Mouse (Mus musculus): ENCODE measurements around the gene Arhgap5. TPM values are rescaled to one million over a fixed set of nuclear protein-coding genes. Genes with fewer than 3 reads are reported as not detected.
"Not testable (repeated sequence)": the region's sequence is repeated elsewhere in the genome, so short reads cannot be mapped to it uniquely, and the experiment has no call there.

Gene Arhgap5
- polyA plus RNA-seq, 1 experiment = 1.2 TPM

DNA sequence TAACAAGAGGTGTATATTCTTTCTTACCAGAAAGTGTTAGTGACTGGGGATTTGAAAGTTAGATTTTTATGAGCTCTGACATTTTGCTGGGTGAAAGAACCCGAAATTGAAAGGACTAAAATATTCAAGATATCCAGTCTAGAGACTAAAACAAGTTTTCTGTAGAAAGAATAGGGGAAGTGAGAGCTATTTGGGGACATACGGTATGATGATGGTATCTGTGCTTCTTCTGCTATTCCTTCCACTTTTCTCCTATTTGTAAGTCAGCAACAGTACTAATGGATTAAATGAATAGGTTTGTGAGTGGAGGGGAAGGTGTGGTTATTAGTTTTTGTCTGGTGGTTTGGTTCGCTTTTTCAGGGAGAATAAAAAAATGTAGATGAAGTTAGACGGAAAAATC, 37.5 kb downstream of the Arhgap5 start:
- 80% methylated on average over 4 of the region's 4 CpGs for WGBS
- TF ChIP-seq POLR2A (IDR thresholded peaks at IDR 0.05; ENCODE audit: low read depth, low read length) = no peak
- no peak for TF ChIP-seq CTCF (IDR thresholded peaks at IDR 0.05; ENCODE audit: extremely low read depth, insufficient read length, insufficient replicate concordance, low read depth, low read length)
- no peaks in the 10 kb centered on the region for H3K4me1 ChIP-seq (ENCODE audit: control insufficient read depth, insufficient read depth, insufficient read length, low read length)
- no peak overlapping the region for H3K27ac ChIP-seq (ENCODE audit: insufficient read depth, low read depth, low read length)
- no peaks in the 10 kb centered on the region for H3K27me3 ChIP-seq (ENCODE audit: control insufficient read depth, insufficient read depth, low read length)
- H3K36me3 ChIP-seq (ENCODE audit: control insufficient read depth, insufficient read depth, low read length) = 0 out of 2 replicates have a peak, but pooled peaks cover 3% of the 10 kb centered on the region
- H3K4me3 ChIP-seq (ENCODE audit: low read depth, low read length) = no peak overlapping the region

DNA sequence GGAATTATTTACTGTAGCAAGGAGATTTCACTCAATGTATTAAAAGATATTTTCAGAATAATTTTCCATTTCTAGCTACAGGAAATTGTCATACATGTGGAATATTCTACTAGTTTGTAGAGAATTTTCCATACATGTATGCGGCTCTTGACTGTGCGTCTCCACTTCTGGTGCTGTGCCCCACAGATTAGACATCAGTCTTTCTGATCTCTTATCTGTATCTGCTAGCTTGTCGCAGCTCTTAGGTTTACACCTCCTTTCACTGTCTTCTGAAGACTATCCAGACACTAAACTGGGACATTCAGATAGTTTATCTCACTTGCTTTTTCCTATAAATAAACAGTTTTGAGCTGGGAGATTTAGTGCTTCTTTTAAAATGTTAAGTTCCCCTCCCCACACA, 40.8 kb downstream of the Arhgap5 start:
- Histone ChIP-seq H3K4me1 (ENCODE audit: control insufficient read depth, insufficient read depth, insufficient read length, low read length) (no peaks in the 10 kb centered on the region), H3K4me3 (ENCODE audit: low read depth, low read length) (no peak overlapping the region), H3K27ac (ENCODE audit: insufficient read depth, low read depth, low read length) (no peak overlapping the region), H3K27me3 (ENCODE audit: control insufficient read depth, insufficient read depth, low read length) (no peaks in the 10 kb centered on the region), H3K36me3 (ENCODE audit: control insufficient read depth, insufficient read depth, low read length) (peaks cover 6% of the 10 kb centered on the region; the same call in 1 of the 2 replicates)
- WGBS = 84% methylated on average over 3 of the region's 3 CpGs
- TF ChIP-seq CTCF (IDR thresholded peaks at IDR 0.05; ENCODE audit: extremely low read depth, insufficient read length, insufficient replicate concordance, low read depth, low read length) (no peak), POLR2A (IDR thresholded peaks at IDR 0.05; ENCODE audit: low read depth, low read length) (no peak)

DNA sequence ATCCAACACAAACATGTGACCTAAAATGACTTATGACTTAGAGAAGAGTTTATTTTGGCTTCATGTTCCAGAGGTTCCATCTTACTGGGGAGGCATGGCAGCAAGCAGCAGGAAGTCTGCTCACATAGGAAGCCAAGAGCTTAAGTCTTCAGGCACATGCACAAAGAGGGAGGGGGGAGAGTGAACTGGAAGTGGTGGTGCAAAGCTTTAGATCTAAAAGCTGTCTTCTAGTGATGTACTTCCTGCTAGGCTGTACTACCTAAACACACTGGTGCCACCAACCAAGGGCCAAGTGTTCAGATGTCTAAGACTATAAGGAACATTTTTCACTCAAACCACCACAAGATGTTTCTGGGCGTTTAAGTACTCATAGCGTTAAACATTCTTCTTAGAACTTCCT, 48.3 kb downstream of the Arhgap5 start:
- Histone ChIP-seq H3K27ac (ENCODE audit: insufficient read depth, low read depth, low read length) (no peak overlapping the region), H3K27me3 (ENCODE audit: control insufficient read depth, insufficient read depth, low read length) (no peaks in the 10 kb centered on the region), H3K4me1 (ENCODE audit: control insufficient read depth, insufficient read depth, insufficient read length, low read length) (no peaks in the 10 kb centered on the region), H3K4me3 (ENCODE audit: low read depth, low read length) (no peak overlapping the region), H3K36me3 (ENCODE audit: control insufficient read depth, insufficient read depth, low read length) (peaks cover 10% of the 10 kb centered on the region; the same call in 1 of the 2 replicates)
- TF ChIP-seq CTCF (IDR thresholded peaks at IDR 0.05; ENCODE audit: extremely low read depth, insufficient read length, insufficient replicate concordance, low read depth, low read length) (no peak), POLR2A (IDR thresholded peaks at IDR 0.05; ENCODE audit: low read depth, low read length) (no peak)
- WGBS = 93% methylated on average over 2 of the region's 2 CpGs

DNA sequence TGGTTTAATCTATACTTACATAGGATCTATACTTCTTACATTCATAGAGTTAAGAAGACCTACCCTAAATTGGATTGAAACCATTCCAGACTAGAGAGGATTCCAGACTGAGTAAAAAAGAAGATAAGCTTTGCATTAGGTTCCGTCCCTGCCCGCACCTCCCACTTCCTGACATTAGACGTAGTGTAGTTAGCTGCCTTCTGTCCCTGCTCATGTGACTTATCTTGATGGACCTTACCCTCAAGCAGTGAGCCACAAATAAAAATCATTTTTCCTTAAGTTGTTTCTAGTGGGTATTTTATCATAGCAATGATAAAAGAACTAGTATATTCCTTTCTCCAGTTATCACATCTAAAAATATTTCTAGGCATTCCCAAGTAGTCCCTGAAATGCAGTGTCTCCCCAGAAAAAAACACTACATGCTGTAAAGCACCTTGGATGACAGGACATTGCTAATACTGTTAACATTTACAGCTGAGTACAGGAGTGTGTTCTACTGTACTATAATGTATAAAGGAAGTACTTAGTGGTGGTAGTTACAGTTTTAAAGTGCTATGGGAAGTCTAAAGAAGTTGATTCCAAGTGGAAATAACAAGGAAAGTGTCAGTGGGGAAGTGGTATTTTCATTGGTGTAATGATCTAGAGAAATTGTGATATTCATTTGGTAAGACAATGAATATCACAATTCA, 51.6 kb downstream of the Arhgap5 start:
- no peaks in the 10 kb centered on the region for H3K27me3 ChIP-seq (ENCODE audit: control insufficient read depth, insufficient read depth, low read length)
- 31% methylated on average over 3 of the region's 3 CpGs for WGBS
- H3K27ac ChIP-seq (ENCODE audit: insufficient read depth, low read depth, low read length) = no peak overlapping the region
- H3K4me1 ChIP-seq (ENCODE audit: control insufficient read depth, insufficient read depth, insufficient read length, low read length) = no peaks in the 10 kb centered on the region
- no peak overlapping the region for H3K4me3 ChIP-seq (ENCODE audit: low read depth, low read length)
- H3K36me3 ChIP-seq (ENCODE audit: control insufficient read depth, insufficient read depth, low read length) = peaks cover 9% of the 10 kb centered on the region
- TF ChIP-seq CTCF (IDR thresholded peaks at IDR 0.05; ENCODE audit: extremely low read depth, insufficient read length, insufficient replicate concordance, low read depth, low read length) (no peak), POLR2A (IDR thresholded peaks at IDR 0.05; ENCODE audit: low read depth, low read length) (no peak)

DNA sequence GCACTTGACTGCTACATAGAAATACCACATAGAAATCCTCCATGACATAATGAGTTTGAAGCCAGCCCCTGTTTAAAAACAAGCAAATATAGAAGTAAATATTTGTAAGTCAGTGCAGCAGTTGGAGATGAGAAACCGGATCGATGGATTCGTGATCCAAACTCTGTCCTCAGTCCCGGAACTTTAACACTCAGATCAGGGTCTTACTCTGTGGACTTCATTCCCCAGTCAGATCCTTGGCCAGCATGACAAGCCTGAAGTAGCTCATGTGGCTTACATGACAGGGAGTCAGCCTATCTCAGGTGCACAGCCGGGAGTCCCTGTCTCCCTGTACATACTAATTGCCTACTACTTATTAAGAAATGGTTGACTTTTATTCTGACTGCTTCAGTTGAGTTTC, 61.9 kb downstream of the Arhgap5 start:
- no peaks in the 10 kb centered on the region for H3K27me3 ChIP-seq (ENCODE audit: control insufficient read depth, insufficient read depth, low read length)
- H3K4me3 ChIP-seq (ENCODE audit: low read depth, low read length) = no peak overlapping the region
- TF ChIP-seq CTCF (IDR thresholded peaks at IDR 0.05; ENCODE audit: extremely low read depth, insufficient read length, insufficient replicate concordance, low read depth, low read length) (no peak), POLR2A (IDR thresholded peaks at IDR 0.05; ENCODE audit: low read depth, low read length) (no peak)
- H3K27ac ChIP-seq (ENCODE audit: insufficient read depth, low read depth, low read length) = no peak overlapping the region
- peaks cover 15% of the 10 kb centered on the region for H3K36me3 ChIP-seq (ENCODE audit: control insufficient read depth, insufficient read depth, low read length)
- no peaks in the 10 kb centered on the region for H3K4me1 ChIP-seq (ENCODE audit: control insufficient read depth, insufficient read depth, insufficient read length, low read length)
- 90% methylated on average over 5 of the region's 5 CpGs for WGBS

DNA sequence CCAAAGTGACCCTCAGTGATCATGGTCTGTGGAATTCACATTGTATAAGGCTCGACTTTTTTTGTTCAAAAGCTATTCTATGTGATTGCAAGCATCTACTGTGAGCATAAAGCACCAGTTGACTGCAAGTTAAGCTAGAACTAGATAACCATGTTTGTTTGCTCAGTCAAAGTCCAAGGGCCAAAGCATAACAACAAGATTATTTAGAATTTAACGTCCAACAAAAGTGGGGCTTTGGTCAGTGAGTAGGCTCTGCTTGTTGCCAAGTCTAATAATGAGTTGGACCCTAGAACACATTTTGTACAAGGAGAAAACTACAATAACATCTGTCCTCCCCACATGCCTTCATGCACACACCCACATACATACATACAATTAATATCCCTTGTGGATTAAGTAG, 69.6 kb downstream of the Arhgap5 start:
- Histone ChIP-seq H3K27me3 (ENCODE audit: control insufficient read depth, insufficient read depth, low read length) (no peaks in the 10 kb centered on the region), H3K27ac (ENCODE audit: insufficient read depth, low read depth, low read length) (no peak overlapping the region), H3K4me1 (ENCODE audit: control insufficient read depth, insufficient read depth, insufficient read length, low read length) (no peaks in the 10 kb centered on the region), H3K4me3 (ENCODE audit: low read depth, low read length) (no peak overlapping the region), H3K36me3 (ENCODE audit: control insufficient read depth, insufficient read depth, low read length) (peaks cover 4% of the 10 kb centered on the region; the same call in 1 of the 2 replicates)
- WGBS = 19% methylated on average over 2 of the region's 2 CpGs
- TF ChIP-seq POLR2A (IDR thresholded peaks at IDR 0.05; ENCODE audit: low read depth, low read length) = no peak
- TF ChIP-seq CTCF (IDR thresholded peaks at IDR 0.05; ENCODE audit: extremely low read depth, insufficient read length, insufficient replicate concordance, low read depth, low read length) = no peak

DNA sequence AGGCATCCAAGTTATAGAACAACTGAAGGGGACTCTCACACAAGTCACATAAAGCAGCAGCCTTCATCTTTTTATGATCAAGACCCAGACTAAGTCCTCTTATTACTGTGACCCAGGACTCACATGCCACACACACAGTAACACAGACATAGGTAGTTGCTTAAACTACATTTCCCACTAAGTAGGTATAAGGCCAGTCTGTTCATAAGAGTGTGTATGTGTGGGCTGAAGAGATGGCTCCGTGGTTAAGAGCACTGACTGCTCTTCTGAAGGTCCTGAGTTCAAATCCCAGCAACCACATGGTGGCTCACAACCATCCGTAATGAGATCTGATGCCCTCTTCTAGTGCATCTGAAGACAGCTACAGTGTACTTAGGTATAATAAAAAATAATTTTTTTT, 82.7 kb downstream of the Arhgap5 start:
- not testable (repeated sequence) for H3K4me3 ChIP-seq (ENCODE audit: low read depth, low read length); H3K27me3 ChIP-seq (ENCODE audit: control insufficient read depth, insufficient read depth, low read length); H3K4me1 ChIP-seq (ENCODE audit: control insufficient read depth, insufficient read depth, insufficient read length, low read length); H3K27ac ChIP-seq (ENCODE audit: insufficient read depth, low read depth, low read length); H3K36me3 ChIP-seq (ENCODE audit: control insufficient read depth, insufficient read depth, low read length)
- 90% methylated on average over 2 of the region's 2 CpGs for whole genome bisulfite sequencing

Measured in small intestine, adult 2 months (tissue).